Mouse (Mus musculus): ENCODE data around the gene Trim47. TPM values are rescaled to one million over a fixed set of nuclear protein-coding genes. Genes with fewer than 3 reads are reported as not detected.

Gene Trim47
- not detected for polyA plus RNA-seq (2017; shearing (Covaris generic))

DNA sequence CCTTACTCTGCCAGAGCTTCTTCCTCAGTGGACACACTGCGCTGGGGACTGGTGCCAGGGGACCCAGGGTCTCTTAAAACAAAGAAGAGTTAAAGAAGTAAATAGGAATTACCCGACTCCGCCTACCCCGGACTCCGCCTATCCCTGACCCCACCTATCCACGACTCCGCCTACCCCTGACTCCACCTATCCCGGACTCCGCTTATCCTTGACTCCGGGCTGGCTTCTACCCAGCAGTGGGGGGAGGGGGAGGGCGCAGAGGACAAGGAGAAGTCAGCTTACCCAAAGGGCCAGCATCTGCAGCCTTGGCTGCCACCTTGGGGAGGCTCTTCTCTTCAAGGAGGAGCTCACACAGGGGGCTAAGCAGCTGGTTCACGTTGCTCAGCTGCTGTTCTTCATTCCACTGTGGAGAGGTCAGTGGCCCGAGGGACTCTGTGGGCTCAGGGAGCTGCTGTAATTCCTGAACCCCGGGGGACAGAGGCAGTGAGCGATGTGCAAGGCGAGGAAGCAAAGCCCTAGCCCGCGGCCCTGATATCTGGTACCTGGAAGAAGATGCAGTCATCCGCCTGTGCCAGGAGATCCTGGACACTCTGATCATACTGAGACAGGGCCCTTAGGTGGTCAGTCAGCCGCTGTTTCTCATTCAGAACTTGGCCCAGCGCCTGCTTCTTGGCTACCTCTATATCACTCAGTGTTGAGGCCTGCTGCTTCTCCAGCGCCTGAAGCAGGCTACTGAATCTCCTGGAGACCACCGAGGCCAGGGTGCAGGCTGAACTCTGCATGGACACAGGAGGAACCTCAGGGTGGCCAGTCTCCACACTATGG, at the start of gene Trim47:
Trim47 (minus strand) TSS at position 55 of the 825 bp plus-strand sequence.
- no peak for ATAC-seq

- ATAC-seq = no peak
Measured at GRCm38 (mm10) chr11:116176010-116176409, 49.0 kb upstream of the Trim47 start.

GRCm38 (mm10) chr11:116174775-116175448, 47.9 kb upstream of the Trim47 start:
- no peak for ATAC-seq

GRCm38 (mm10) chr11:116171959-116172358, 44.9 kb upstream of the Trim47 start:
- ATAC-seq = no peak

DNA sequence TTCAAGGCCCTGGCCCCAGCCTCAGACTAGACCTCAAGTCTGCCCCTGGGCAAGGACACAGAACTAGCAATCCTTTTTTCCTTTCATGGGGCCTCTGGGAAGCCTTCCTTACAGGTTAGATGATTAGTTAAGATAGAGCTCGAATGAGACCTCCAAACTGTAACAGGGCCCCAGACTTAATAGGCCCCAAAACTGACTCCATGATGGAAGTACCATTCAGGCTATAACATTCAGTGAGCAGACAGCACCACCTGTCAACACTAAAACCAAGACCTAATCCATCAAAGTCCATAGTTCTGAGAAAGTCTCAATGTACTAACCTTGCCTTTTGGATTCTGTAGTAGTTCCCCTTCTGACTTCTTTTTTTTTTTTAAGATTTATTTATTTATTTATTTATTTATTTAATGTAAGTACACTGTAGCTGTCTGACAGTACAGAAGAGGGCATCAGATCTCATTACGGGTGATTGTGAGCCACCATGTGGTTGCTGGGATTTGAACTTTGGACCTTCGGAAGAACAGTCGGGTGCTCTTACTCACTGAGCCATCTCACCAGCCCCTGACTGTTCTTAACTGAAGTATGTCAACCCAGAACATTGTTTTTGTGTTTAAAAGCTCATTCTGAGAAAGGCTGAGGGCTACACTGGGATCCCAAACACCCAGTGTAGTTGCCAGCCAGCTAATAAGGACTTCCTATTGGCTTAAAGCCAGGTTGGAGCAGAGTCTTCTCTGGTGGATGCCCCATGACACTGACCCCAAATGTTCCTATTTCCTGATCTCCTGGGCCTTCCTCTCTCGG, 43.2 kb upstream of the Trim47 start:
- no peak for ATAC-seq

DNA sequence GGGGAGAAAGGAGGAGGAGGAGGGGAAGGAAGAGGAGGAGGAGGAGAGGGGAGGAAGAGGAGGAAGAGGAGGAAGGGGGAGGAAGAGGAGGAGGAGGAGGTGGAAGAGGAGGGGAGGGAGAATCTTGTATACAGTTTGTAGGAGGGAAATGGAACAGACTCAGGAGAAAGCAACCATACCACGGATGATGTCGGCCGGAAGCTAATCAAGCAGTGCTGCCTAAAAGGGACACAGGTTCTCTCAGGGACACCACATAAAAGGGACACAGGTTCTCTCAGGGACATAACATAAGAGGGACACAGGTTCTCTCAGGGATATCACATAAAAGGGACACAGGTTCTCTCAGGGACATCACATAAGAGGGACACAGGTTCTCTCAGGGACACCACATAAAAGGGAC, 42.2 kb upstream of the Trim47 start:
- ATAC-seq = no peak

DNA sequence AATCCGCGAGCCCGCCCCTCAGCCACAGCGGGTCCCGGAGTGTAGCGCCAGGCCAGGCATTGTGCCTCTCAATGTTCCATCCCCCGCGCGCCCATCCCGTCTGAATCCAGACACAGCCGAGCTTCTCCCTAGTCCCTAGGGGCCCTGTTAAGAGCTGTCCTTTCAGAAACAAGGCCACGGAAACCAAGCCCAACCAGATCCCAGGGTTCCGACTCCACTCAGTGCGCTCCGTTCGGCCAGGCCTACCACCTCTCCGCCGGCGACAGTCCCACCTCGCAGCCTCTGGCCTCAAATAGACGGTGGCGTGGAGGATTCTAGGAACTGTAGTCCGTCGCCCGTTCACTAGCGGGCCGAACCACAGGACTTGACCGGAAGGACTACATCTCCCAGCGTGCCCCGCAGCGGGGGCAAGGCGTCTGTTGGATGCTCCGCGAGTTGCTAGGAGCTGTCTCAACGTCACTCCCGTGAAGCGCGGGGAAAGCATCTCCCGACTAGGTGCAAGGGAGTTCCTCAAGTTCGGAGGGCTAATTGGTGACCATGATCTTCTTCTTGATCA, 41.0 kb upstream of the Trim47 start, which contains the start of gene Fbf1:
Fbf1 (minus strand) TSS at position 283 of the 556 bp plus-strand sequence.
- ATAC-seq = peak; percentile 99

DNA sequence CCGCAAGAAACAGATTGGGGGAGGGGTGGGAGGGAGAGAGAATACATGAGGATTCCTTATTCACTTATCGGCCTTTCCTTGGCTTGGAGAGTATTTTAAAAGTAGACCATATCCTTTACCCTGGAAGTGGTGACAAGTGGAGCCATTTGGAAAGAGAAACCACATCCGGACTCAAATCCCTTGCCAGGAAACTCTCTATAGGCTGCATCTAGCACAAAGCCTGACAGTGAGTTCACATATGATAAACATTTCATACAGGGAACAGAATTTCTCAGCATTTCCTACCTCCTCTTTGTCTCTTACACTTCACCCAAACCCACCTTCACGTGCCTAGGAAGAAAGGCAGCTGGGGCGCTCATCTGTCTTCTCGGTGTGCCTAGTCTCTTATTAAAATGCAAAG, 40.2 kb upstream of the Trim47 start:
- ATAC-seq = no peak

- ATAC-seq = no peak
Measured at GRCm38 (mm10) chr11:116163002-116163401, 36.0 kb upstream of the Trim47 start.

DNA sequence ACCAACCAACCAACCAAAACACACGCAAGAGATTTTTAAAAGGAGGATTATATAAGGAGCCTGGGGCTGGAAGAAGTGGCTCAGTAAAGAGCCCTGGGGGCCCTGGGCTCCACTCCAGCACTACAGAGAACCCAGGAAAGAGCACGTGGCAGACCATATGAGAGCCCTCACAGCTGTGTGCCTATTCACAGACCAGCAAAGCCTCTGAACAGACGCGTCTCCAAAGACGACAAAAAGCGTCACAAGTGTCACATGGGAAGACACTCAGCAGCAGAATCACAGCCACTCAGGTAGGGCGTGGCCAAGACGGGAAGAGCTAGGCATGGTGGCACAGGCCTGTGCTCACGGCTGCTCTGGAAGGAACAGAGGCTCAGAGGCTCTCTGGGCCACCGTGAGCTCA, 35.1 kb upstream of the Trim47 start:
- ATAC-seq = no peak

DNA sequence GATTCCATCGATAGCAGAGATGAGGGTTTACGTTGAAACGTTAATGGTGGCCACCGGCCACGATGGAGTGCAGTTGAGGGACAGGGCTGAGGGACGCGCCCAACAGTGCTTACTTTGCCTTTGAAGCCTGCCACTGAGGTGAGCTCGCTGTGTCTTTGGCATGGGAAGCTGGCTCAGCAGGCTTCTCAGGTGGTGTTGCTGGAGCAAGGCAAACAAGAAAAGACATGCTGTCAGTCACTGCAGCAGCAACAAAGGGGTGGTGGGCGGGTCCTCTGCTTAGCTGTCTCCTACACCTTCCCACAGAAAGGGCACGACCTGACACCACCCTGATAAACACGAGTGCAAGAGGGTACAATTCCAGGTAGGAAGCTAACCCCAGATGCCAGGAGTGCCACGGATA, 34.3 kb upstream of the Trim47 start:
- no peak for ATAC-seq

DNA sequence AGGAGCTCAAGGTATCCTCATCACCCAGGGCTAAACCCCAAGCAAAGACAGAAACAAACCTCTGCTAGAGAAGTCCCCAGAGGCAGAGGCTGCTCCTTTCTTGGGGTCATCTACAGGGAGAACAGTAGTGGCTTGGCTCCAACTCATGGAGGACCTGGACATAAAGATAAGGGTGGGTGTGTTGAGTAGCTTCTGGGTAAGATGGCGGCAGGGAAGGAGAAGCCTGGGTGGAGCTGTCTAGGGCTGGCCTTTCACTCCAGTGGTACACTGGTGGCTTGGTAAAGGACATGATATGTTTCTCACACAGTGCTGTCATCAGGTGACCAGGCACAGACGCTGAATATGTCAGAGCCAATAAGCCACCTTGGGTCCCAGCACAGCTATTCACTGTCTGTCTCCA, 23.9 kb upstream of the Trim47 start:
- no peak for ATAC-seq

DNA sequence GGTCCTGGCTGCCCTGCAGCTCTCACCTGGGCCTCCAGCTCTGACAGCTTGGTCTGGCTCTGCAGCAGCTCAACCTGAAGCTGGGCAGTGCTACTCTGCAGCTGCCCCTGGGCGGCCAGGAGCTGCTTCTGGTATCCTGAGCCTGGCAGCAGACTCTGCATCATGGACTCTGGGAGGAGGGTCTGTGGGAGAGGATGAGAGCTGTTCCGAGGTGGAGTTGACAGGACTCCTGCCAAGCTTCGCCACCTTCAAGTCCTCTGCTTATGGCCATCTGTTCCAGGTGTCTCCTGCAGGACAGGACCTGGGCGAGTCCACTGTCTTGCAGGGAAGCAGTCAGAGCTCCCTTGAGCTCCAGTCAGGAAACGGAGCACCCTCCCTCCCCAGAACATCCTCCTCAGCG, 22.3 kb upstream of the Trim47 start:
- no peak for ATAC-seq

- ATAC-seq = no peak
Measured at GRCm38 (mm10) chr11:116148761-116149221, 21.8 kb upstream of the Trim47 start.

DNA sequence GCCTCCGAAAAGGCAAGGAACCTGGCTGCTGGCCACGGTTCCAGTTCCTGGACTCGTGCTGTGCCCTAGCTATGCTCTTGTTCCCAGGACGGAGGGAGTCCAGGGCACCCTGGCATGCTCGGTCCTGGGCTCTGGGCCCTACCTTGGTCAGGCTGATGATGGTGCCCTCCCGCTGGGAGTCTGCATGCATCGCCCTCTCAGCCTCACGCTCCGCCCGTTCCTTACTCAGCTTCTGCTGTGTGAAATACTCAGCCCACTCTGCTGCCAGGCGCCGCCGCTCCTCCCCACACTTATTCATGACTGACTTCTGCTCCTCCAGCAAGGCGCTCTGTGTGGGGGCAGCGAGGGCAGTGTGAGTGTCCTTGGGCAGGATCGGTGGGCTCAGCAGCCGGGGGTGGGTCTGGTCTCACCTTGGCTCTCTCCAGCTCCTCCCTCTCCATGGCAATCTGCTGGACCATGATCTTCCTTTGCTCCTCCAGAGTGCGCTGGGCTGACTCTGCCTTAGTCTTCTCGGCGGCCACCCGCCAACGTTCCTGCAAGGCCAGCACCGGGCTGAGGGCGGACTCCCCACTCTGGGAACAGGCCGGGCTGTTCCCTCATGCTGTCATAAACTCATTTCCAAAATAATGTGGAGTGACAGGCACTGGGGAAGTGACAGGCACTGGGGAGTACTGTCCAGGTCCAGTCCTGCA, 19.4 kb upstream of the Trim47 start:
- no peak for ATAC-seq

- no peak for ATAC-seq
Measured at GRCm38 (mm10) chr11:116145481-116146293, 18.7 kb upstream of the Trim47 start.

- ATAC-seq = no peak
Measured at GRCm38 (mm10) chr11:116143468-116143867, 16.5 kb upstream of the Trim47 start.

GRCm38 (mm10) chr11:116142211-116142991, 15.4 kb upstream of the Trim47 start:
- ATAC-seq = no peak

- ATAC-seq = peak; percentile 97
Measured at GRCm38 (mm10) chr11:116138468-116139138, 11.6 kb upstream of the Trim47 start, which contains the start of gene Mrpl38. Gene Mrpl38 (minus strand): TSS chr11:116138868.

GRCm38 (mm10) chr11:116138096-116138467, 11.1 kb upstream of the Trim47 start:
- ATAC-seq = peak; percentile 25

All from CD4-positive, CD25-positive, alpha-beta regulatory T cell, adult 4 months (primary cell).